ENCODE assay signal across 8 mouse cellular contexts in the genomic region with DNA sequence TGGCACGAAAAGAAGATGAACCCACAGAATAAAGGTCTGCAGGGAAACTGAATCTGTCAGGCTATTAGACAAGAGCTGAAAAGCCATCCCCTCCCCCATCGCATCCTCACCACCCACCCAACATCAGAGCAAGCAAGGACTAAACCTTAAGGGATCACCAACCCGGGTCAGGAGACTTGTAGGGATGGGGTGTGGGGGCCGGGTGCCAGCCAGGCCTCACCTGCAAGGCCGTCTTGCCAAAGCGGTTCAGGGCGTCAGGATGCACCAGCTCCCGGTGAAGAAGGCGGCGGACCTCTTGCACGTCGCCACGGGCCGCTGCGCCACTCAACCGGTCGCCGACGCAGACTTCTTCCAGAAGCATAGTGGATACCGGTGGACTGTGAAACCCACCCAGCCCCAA. TPM values are rescaled to one million over a fixed set of nuclear protein-coding genes. Genes with fewer than 3 reads are reported as not detected.
DNase-seq lines count a peak whose midpoint lies in the region; ATAC-seq lines count a peak whose summit lies in the region.

No protein-coding gene starts in this region.

- under 1% methylated on average over 20 of the region's 20 CpGs for WGBS in heart, embryonic 14.5 days

- peak overlapping the region; percentile 82 to 85 for H3K4me3 ChIP-seq in heart, embryonic 14.5 days (ENCODE audit: control insufficient read depth in 1 of 2, insufficient read depth in 1 of 2, low read depth in 1 of 2, low read length in 2 of 2)

- peak overlapping the region; percentile 84 for H3K9ac ChIP-seq in heart, embryonic 14.5 days (ENCODE audit: low read length)

- no peaks in the 10 kb centered on the region for H3K27me3 ChIP-seq in heart, embryonic 14.5 days (ENCODE audit: control insufficient read depth, insufficient read depth, low read length)

- ATAC-seq in heart, embryonic 14.5 days (ENCODE audit: insufficient number of reproducible peaks, insufficient read depth, low FRiP score, low read depth): no peak
- 0 out of 2 replicates have a peak, but pooled peaks have one; percentile 0 for ATAC-seq in granulocyte monocyte progenitor cell, adult 5-6 weeks (replicated peaks; ENCODE audit: poor library complexity, severe bottlenecking)
- no peak for ATAC-seq in frontal cortex, adult (ENCODE audit: low TSS enrichment)

- H3K27ac ChIP-seq in heart, embryonic 14.5 days (replicated peaks in 1 of 2; ENCODE audit: control insufficient read depth in 1 of 2, insufficient read depth in 1 of 2, low read depth in 2 of 2, low read length in 2 of 2): peak overlapping the region; percentile 73 to 80

- peaks cover 10 to 33% of the 10 kb centered on the region in 2 experiments for H3K4me1 ChIP-seq in heart, embryonic 14.5 days (ENCODE audit: control insufficient read depth in 2 of 2, insufficient read depth in 2 of 2, low read length in 2 of 2)

- peaks cover 10% of the 10 kb centered on the region for H3K36me3 ChIP-seq in heart, embryonic 14.5 days (ENCODE audit: control insufficient read depth, insufficient read depth, low read length)

- no peak for DNase-seq in heart, postnatal 4 days
- DNase-seq in thymus, postnatal 14 days: peak; percentile 81
- no peak for DNase-seq in thymus, postnatal 36 days
- peak; percentile 36 for DNase-seq in mesoderm, embryonic 11.5 days (ENCODE audit: low read depth, low spot score)
- DNase-seq in layer of hippocampus, postnatal 25 days (ENCODE audit: extremely low spot score in 1 of 2, low spot score in 1 of 2): no peak

- peak overlapping the region; percentile 78 for H3K4me2 ChIP-seq in heart, embryonic 14.5 days (ENCODE audit: low read length)

- H3K9me3 ChIP-seq in heart, embryonic 14.5 days (ENCODE audit: control insufficient read depth, low read length): no peaks in the 10 kb centered on the region

RNA-seq across cellular contexts. Expression of gene Cdkn2d, which starts 0.6 kb away (rescaled TPM):
- 94.7 and 96.9 TPM in 2 replicates for polyA plus RNA-seq in heart, embryonic 14.5 days (2014; fragmentation: Nextera tagmentation; extraction: Ambion mirVana)
- 10 to 100 TPM; 49.5 to 54.6 TPM for total RNA-seq in heart, postnatal 4 days (2021)
- total RNA-seq in granulocyte monocyte progenitor cell, adult 5-6 weeks (2014; fragmentation: Nextera tagmentation): 11.0 and 12.9 TPM in 2 replicates
- 15.4 and 16.7 TPM in 2 replicates for total RNA-seq in granulocyte monocyte progenitor cell, adult 5-6 weeks (2017)
- 10 to 100 TPM; 53.6 to 61.7 TPM for total RNA-seq in layer of hippocampus, postnatal 25 days (2021)

RNA-seq across cellular contexts. Expression of gene Kri1, which starts 2.8 kb away (rescaled TPM):
- polyA plus RNA-seq in heart, embryonic 14.5 days (2014; fragmentation: Nextera tagmentation; extraction: Ambion mirVana): 7.6 and 12.6 TPM in 2 replicates
- 10 to 100 TPM; 18.5 to 21.0 TPM for total RNA-seq in heart, postnatal 4 days (2021)
- total RNA-seq in granulocyte monocyte progenitor cell, adult 5-6 weeks (2014; fragmentation: Nextera tagmentation): 50.9 and 56.3 TPM in 2 replicates
- 59.5 and 86.0 TPM in 2 replicates for total RNA-seq in granulocyte monocyte progenitor cell, adult 5-6 weeks (2017)
- total RNA-seq in layer of hippocampus, postnatal 25 days (2021): 10 to 100 TPM; 36.4 to 48.4 TPM

RNA-seq across cellular contexts. Expression of gene Ap1m2, which starts 21.5 kb away (rescaled TPM):
- 0.30 TPM in 1 of 2 replicates, not detected in the other for polyA plus RNA-seq in heart, embryonic 14.5 days (2014; fragmentation: Nextera tagmentation; extraction: Ambion mirVana)
- total RNA-seq in heart, postnatal 4 days (2021): not detected
- total RNA-seq in granulocyte monocyte progenitor cell, adult 5-6 weeks (2014; fragmentation: Nextera tagmentation): 2.5 and 5.4 TPM in 2 replicates
- 0.10 and 0.43 TPM in 2 replicates for total RNA-seq in granulocyte monocyte progenitor cell, adult 5-6 weeks (2017)
- total RNA-seq in layer of hippocampus, postnatal 25 days (2021): under 1 TPM; 0.42 to 0.73 TPM

RNA-seq across cellular contexts. Expression of gene Atg4d, which starts 25.5 kb away (rescaled TPM):
- 47.2 and 51.4 TPM in 2 replicates for polyA plus RNA-seq in heart, embryonic 14.5 days (2014; fragmentation: Nextera tagmentation; extraction: Ambion mirVana)
- 10 to 100 TPM; 53.1 to 59.1 TPM for total RNA-seq in heart, postnatal 4 days (2021)
- total RNA-seq in granulocyte monocyte progenitor cell, adult 5-6 weeks (2014; fragmentation: Nextera tagmentation): 6.4 and 8.9 TPM in 2 replicates
- total RNA-seq in granulocyte monocyte progenitor cell, adult 5-6 weeks (2017): 5.5 and 5.9 TPM in 2 replicates
- 10 to 100 TPM; 39.1 to 40.0 TPM for total RNA-seq in layer of hippocampus, postnatal 25 days (2021)

RNA-seq across cellular contexts. Expression of gene Slc44a2, which starts 29.9 kb away (rescaled TPM):
- 66.4 and 67.9 TPM in 2 replicates for polyA plus RNA-seq in heart, embryonic 14.5 days (2014; fragmentation: Nextera tagmentation; extraction: Ambion mirVana)
- total RNA-seq in heart, postnatal 4 days (2021): 10 to 100 TPM; 63.4 to 65.0 TPM
- total RNA-seq in granulocyte monocyte progenitor cell, adult 5-6 weeks (2014; fragmentation: Nextera tagmentation): 117 and 134 TPM in 2 replicates
- 83.5 and 89.1 TPM in 2 replicates for total RNA-seq in granulocyte monocyte progenitor cell, adult 5-6 weeks (2017)
- 10 to 100 TPM; 50.8 to 54.6 TPM for total RNA-seq in layer of hippocampus, postnatal 25 days (2021)

Comparison
In these comparisons a context has a peak if more than half of its experiments do, and no peak if none do; other contexts are left out.
1. DNase-seq: peak in thymus, postnatal 14 days (single experiment) and mesoderm, embryonic 11.5 days (single experiment); none in heart, postnatal 4 days (single experiment), thymus, postnatal 36 days (0 of 2) and layer of hippocampus, postnatal 25 days (0 of 2).